Mouse (Mus musculus): ENCODE data around the gene Ncs1.

Ncs1 gene

GRCm38 (mm10) chr2:31281138-31281537 lies 35.5 kb downstream of the Ncs1 start:
- DNase-seq (ENCODE audit: low read depth), result no peak

- DNase-seq (ENCODE audit: low read depth), result no peak
Measured at GRCm38 (mm10) chr2:31282266-31282665, 36.6 kb downstream of the Ncs1 start.

GRCm38 (mm10) chr2:31282880-31283279 lies 37.3 kb downstream of the Ncs1 start:
- no peak for DNase-seq (ENCODE audit: low read depth)

- no peak for DNase-seq (ENCODE audit: low read depth)
Measured at GRCm38 (mm10) chr2:31284531-31284930, 38.9 kb downstream of the Ncs1 start.

GRCm38 (mm10) chr2:31291421-31291820 lies 45.8 kb downstream of the Ncs1 start:
- peak; percentile 49 for DNase-seq (ENCODE audit: low read depth)

GRCm38 (mm10) chr2:31294985-31295384 lies 49.4 kb downstream of the Ncs1 start:
- DNase-seq (ENCODE audit: low read depth), result peak; percentile 49

- DNase-seq (ENCODE audit: low read depth), result no peak
Measured at GRCm38 (mm10) chr2:31296395-31296794, 50.8 kb downstream of the Ncs1 start.

- DNase-seq (ENCODE audit: low read depth), result no peak
Measured at GRCm38 (mm10) chr2:31297602-31298268, 52.1 kb downstream of the Ncs1 start.

- no peak for DNase-seq (ENCODE audit: low read depth)
Measured at GRCm38 (mm10) chr2:31298814-31299213, 53.2 kb downstream of the Ncs1 start.

GRCm38 (mm10) chr2:31299266-31299665 lies 53.6 kb downstream of the Ncs1 start:
- DNase-seq (ENCODE audit: low read depth), result peak; percentile 60

GRCm38 (mm10) chr2:31299996-31300395 lies 54.4 kb downstream of the Ncs1 start:
- no peak for DNase-seq (ENCODE audit: low read depth)

GRCm38 (mm10) chr2:31303177-31303576 lies 57.6 kb downstream of the Ncs1 start:
- DNase-seq (ENCODE audit: low read depth), result no peak

- no peak for DNase-seq (ENCODE audit: low read depth)
Measured at GRCm38 (mm10) chr2:31304191-31304590, 58.6 kb downstream of the Ncs1 start.

- no peak for DNase-seq (ENCODE audit: low read depth)
Measured at GRCm38 (mm10) chr2:31304801-31305665, 59.4 kb downstream of the Ncs1 start.

- DNase-seq (ENCODE audit: low read depth), result no peak
Measured at GRCm38 (mm10) chr2:31305684-31306083, 60.1 kb downstream of the Ncs1 start.

GRCm38 (mm10) chr2:31308257-31308656 lies 62.6 kb downstream of the Ncs1 start:
- no peak for DNase-seq (ENCODE audit: low read depth)

GRCm38 (mm10) chr2:31309549-31309948 lies 63.9 kb downstream of the Ncs1 start:
- DNase-seq (ENCODE audit: low read depth), result no peak

- DNase-seq (ENCODE audit: low read depth), result no peak
Measured at GRCm38 (mm10) chr2:31314007-31314465, 68.4 kb downstream of the Ncs1 start, which contains the start of gene Hmcn2. Gene Hmcn2 (plus strand): TSS chr2:31314415.

- no peak for DNase-seq (ENCODE audit: low read depth)
Measured at GRCm38 (mm10) chr2:31318162-31318561, 72.5 kb downstream of the Ncs1 start.

GRCm38 (mm10) chr2:31319200-31319599 lies 73.6 kb downstream of the Ncs1 start:
- DNase-seq (ENCODE audit: low read depth), result no peak

GRCm38 (mm10) chr2:31327186-31327585 lies 81.6 kb downstream of the Ncs1 start:
- no peak for DNase-seq (ENCODE audit: low read depth)

- no peak for DNase-seq (ENCODE audit: low read depth)
Measured at GRCm38 (mm10) chr2:31337706-31338330, 92.2 kb downstream of the Ncs1 start.

GRCm38 (mm10) chr2:31339826-31340225 lies 94.2 kb downstream of the Ncs1 start:
- no peak for DNase-seq (ENCODE audit: low read depth)
